Mouse (Mus musculus): ENCODE results near the gene Hoxd10.

The Hoxd10 gene

DNA sequence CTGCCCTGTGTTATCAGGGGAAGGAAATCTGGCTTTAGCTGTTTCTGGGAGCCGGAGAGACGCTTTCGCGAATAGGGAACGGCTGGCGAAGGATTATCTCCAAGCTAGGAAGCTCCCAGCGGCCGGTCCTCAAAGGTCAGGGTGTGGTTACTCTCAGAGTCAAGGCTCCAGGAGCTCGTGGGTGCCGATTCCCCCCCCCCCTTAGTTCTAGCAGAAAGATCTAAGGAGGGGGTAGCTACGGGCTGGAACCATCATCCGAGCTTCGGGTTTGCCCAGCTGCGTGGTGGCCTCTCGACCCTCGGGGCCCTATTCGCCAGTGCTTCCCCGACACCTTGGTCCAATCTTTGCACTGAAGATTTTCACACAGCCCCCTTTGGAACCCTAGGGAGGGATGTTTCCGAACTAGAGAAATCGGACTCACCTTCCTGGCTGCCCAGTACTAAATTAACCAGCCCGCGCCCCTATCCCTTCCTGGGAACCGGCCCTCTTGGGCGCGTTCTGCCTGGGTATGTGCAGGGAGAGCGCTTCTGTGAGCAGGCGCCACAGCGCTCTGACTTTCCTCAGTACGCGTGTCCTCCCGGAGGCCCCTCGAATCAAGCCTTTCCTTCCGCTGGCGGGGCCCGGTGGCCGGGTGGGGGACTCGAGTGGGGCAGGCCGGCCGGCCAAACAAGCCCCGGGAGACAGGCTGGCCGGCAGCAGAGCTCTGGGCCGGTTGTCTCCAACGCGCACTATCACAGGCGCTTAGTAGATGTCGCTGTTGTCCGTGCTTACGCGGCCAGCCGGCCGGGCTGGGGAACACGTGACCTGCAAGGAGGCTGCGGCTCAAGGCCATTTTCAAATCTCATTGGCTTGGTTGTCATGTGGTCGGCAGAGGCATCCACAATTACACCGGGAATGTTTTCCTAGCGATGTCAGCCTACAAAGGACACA, at the start of gene Hoxd10:
Gene Hoxd10 (plus strand): TSS at position 903 of the 930 bp plus-strand sequence.
- peak; percentile 45 for DNase-seq

DNA sequence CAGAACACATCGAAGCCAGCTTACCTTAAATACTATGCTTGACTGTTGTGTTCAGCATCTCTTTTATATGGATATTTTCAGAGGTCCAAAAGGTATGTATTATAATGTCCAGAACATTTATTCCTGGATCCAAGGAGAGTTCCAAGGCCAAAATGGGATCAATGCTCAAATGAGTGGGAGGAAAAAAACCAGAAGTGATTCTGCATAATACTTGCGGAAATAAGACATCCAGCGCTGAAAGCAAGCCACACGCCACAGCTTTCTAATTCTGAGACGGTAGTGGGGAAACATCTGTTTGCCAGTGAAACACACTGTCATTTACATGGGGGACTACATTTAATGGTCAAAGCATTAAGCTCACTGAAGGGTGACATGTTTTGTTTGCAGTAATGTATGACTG, 49.3 kb upstream of the Hoxd10 start:
- DNase-seq: no peak

DNA sequence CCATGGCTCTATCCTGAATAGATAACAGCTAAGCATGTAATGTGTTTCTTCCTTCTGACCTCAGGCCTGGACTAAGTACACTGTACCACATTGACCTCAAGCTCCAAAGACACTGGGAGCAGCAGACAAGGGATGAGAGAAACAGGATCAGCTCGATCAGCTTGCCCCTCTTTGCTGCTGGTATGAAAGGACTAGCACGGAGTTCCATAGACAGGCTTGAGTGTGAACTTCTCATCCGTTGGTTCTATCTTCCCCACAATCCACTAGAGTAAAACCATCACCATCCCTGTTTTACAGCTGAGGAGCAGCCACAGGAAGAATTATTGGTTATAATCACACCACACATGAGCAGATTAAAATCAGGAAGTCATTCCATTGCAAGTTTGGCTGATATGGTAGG, 46.1 kb upstream of the Hoxd10 start:
- no peak for DNase-seq

DNA sequence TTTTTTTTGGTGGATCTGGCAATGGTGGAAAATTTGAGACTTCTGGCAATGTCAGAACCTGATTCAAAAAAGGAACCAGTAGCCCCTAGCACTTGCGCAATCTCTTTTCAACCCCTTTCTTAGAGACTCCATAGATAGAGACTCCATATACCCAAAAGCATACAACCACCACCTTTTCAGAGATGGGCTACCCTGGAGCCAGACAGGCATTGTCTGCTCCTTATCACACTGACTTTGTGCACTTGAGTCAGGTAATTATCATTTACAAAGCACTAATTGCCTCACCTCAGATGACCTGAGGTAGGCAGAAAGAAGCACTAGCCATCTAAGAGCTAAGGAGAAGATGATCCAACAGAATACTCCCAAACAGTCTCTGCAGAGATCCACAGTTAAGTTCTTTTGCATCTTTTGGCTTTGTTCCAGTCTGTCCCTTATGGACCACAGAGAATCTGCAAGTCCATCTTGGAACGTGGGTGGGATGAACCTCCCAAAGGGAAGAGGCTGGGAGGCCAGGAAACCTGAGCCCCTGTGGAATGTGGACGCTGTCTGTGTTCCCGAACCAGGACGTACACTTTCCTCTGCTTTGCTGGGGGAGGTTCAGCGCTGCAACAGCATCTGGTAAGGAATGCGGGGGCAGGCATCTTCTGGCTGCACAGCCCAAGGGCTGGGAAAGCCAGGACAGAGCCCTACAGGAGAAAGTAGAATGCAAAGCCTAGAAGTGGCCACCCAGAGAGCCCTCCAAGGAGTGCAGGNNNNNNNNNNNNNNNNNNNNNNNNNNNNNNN, 44.5 kb upstream of the Hoxd10 start:
- DNase-seq: no peak

DNA sequence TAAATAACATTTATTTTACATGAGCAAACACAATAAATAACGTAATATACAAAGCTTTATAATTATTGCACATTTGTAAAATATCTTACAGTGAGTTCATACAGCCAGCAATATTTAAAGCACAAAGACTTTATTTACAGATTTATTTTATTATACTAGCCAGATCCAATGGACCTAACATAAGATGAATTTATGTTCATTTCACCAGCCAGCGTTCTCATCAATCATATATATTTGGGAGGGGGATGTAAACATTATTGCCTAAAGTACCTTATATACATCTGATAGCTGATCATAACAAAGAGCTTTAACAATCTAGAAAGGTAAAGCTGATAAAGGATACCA, 38.8 kb upstream of the Hoxd10 start:
- no peak for DNase-seq

DNA sequence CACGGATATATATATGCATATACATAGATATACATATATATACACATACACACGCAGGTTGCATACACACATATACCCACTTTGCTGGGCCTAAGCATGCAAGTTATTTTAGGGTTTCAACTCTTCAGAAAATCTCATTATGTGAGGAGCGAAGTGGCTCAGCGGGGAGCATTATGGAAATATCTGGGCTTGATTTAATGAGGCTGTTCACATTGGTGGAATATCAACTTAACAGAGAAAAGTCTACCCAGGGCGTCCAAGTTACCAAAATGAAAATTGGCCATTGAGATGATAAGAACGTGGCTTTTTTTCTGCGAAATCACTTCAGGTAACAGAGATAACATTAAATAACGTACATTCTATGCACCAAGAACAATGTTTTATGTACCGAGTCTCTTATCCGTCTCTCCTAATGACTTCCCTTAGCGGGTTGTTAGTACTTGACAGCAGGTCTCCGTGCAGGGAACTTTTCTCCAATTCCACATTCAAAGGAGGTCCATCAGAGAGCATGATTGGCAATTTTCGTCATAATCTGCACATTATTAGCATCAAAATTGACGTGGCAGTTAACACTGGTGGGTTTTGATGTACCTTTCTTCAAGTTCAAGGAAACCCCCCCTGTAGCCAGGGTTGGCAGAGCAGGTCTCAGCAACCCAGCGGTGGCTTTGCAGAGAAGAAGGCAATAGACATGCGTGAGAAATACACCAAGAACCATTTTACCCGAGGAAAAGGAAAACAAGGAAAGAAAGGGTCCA, 37.8 kb upstream of the Hoxd10 start:
- no peak for DNase-seq

DNA sequence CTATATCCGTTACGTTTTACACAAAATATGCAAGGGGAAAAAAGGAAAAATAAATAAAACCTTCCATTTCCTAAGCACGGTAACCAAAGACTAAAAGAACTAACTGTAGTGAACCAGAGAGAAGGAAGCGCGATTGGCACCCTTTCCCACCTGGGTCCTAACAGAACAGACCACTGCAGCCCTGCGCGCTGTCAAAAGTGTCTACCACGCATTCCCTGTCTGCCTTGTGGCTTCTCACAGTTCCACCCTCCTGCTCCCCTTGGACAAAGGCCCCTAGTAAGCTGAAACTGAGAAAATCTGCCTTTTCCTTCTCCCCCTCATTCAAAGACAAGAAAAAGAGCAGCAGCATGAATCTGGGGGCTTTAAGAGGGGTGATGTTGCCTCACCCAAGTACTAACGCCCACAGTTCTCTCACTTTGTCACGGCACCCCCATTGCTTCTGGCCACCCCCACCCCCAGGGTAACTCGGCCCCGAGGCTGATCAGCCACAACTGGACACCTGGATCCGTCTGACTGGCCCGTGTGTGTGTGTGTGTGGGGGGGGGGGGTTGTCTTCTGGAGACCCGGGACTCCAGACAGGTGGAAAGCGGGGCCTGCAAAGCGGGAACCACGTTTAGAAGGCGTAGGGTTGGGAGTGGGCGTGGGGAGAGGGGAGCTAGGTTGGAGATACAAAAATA, 36.8 kb upstream of the Hoxd10 start:
- DNase-seq: no peak

DNA sequence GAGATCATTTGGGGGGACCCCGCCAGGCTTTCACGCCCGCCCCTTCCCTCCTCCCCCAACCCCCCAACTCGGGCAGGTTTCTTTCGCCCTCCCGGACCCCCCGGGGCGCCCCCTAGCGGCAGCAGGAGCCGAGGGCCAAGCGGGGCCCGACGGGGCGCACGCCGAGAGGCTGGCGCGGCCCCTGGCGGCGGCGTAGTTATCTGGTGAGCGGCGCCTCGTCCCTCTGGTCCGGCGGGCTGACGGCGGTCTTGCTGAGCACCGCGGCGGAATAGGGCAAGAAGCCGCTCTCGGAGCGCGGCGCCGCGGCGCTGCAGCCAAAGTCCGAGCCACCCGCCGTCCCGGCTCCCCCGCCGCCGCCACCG, 36.3 kb upstream of the Hoxd10 start:
- DNase-seq: peak; percentile 34

DNA sequence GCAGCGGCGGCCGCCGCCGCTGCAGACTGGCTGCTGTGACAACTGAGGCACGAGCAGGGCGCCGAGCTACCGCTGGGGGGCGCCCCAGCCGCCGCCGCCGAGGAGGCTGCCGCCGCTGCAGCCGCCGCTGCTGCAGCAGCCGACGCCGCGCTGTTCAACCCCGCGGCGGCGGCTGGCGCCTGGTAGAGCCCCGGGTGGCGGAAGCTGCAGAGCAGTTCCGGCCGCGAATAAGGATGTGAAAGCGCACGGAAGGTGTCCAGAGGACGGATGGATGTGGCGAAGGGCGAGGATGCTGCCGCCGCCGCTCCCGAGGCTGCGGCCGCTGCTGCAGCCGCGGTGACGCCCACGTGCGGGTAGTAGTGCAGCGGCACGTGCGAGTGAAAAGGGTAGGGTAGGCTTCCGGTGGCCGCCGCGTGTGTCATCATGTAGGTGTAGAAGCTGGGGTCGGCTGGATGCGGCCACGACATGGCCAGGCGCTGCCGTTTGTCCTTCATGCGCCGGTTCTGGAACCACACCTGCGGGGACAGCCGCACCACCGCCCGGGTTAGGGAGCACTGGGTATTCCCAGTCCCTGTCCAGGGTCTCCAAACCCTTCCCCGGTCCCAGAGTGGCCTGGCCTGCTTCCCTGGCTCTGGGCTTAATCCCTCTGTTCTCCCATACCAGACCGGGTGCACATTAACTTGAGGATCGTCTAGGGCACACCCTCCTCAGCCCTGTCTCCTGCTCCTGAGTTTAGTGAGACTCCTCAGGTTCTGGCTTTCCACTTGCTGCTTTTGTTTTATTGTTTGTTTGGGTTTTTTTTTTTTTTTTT, 35.7 kb upstream of the Hoxd10 start:
- no peak for DNase-seq

DNA sequence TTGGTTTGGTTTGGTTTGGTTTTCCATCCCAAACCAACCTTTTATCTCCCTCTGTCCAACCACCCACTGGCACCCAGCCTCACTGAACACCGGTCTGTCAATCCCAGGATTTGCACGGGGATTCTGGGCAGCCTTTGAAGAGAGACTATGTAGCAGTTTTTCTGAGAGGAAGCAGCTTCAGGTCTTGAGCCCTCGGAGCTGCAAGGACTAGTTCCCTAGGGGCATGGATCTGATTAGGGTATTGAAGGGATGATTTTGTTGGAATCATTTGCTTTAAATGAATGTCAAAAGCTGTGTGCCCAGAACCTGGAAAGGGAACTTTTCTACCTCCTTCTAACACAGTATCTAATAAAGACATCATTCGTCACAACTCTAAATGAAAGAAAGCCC, 35.1 kb upstream of the Hoxd10 start:
- DNase-seq: no peak

DNA sequence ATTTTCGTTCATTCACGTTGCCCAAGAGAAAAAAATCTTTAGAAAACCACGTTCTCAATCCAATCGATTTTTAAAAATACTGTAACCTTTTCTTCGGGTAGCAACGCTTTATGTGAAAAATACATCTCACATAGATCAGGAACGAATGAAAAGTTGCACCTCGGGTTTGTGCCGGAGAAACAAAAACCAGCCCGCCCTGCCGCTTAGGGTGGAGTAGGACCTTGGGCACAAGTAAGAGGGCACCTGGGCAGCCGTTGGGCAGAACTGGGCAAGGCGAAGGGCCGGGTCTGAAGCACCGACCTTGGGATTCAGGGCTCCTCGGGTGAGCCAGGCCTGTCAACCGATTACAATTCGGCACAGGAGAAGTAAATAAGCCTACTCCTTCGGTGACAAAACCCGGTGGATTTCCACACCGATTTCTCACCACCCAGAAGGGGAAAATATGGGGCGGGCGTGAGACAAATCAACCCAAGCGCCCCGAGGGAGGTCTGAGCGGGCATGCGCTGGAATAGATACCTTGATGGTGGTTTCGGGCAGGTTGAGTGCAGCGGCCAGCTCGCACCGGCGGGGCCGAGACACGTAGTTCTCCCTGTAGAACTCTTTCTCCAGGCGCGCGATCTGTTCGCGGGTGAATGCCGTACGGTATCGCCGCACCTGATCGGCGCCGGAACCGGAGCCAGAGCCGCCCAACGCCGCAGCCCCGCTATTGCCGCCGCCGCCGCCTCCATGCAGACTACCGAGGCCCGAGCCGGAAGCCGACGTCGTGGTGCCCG, 34.3 kb upstream of the Hoxd10 start:
- no peak for DNase-seq

DNA sequence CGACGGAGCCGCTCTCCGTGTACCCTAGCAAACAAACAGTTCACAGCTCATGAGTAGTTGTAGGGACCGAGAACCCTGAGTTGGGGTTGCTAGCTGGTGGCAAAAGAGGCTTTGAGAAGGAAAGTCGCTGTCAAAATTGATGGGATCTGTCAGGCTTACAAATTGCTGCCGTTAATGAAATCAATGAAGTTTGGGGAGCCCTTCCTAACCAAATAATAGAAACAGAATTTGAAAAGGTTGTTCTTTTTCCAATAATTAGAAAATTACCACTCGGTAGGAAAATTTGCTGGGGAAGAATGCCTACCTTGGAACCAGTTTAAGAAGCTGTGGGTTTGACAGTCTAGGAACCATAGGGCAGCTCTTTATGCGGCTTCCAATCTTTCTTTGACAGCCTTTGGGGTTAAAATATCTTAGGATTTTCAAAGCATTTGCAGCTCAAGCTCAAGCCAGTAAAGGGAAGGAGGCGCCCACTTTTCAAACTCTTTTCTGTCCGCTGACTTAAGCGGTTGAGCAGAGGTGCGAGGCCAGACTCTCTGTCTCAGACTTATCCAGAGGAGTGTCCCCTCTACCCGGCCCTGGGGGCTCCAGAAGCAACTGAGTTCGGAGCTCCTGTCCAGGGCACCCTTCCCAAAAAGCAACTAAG, 33.6 kb upstream of the Hoxd10 start:
- no peak for DNase-seq

DNA sequence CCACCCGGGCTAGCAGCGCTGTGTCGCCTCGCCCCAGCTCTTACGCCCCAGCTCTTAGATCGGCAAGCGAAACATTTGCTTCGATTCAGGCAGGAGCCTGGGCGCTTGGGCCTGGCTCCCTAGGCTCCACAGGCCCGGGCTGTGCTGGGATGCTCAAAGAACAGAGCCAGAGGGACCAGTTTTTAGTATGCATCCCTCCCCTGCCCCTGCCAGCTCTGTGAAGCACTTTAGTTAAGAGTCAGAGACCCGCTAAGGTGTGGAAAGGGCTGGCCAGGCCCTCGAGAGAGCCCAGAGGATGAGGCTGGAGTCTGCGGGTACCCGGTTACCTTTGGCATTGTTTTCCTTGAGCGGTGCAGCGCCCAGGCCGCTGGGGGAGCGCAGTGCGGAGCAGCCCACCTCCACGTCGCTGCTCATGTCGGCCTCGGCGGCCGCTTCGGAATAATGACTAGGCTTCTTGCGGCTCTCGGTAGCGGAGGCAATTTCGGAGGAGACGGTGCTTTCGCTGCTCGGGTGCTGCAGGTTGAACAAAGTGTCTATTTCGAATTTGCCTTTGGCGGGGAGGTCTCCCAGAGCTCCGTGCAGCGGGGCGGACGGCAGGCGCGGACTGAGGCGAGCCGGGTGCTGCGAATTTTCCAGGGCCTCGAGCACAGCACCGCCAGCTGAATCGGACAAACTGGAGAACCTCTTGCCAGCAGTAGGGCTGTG, 32.9 kb upstream of the Hoxd10 start:
- no peak for DNase-seq

DNA sequence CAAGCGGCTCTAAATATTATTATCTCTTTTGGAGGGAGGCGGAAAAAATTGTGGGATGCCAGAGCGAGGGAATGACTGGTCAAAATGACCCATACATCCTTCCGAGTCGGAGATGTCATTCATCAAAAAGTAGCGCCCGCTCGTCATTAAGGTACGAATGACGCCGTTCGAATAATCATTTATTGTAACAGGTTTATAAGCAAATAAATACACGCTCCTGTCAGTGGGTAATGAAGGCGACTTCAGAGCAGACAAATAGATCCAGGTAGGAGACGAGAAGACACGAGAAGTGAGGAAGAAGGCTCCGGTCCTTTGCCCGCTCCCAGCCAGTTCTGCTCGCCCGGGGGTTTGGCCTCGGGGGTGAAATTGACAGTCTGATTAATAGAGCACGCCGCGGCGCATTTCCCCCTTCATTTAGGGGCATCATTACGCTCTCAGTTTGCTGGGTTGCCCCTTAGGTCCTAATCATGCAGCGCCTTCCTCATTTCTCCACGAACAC, 32.2 kb upstream of the Hoxd10 start, which contains the start of gene Evx2:
Gene Evx2 (minus strand): TSS at position 51 of the 499 bp plus-strand sequence.
- DNase-seq: no peak

DNA sequence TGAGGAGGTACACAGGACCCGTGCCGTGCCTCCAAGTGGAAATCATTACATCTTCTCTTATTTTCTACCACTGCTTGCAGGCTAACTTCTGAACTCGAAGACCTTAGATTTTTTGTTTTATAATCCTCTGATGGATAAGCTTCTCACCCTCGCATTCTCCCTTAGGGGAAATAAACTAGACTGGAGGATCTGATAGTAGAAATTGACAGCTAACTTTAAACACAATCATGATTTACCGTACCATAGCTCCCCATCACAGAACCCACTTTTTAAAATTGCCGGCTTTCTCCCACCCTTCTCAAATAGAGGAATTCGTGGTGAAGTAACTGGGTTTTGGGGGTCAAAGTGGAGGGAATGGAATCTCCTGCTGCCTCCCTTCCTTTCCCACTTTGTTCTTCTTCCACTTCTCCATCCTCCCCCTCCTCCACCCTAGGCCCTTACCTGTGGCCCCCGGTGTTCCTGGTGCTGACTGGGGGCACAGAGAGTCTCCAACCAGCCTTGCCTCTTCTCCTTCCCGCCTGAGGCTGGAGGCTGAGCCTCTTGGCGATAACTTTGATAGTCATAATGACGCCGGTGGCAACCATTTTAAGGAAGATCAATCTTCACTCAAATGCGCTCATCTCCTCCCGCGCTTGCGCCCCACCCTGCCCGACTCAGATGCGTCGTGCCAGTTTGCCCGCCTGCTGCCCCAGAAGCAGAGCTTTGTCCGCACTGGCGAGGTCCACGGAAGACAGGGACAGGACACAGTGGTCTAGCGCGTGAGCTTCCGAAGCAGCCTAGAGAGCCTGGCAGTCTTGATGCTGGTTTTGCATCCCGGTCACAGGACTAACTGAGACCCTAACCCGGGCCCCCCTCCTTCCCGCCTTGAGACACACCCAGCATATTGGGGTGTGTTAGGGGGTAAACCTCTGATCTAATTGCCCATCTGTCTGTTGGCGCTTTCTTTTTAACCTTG, 31.0 kb upstream of the Hoxd10 start:
- no peak for DNase-seq

DNA sequence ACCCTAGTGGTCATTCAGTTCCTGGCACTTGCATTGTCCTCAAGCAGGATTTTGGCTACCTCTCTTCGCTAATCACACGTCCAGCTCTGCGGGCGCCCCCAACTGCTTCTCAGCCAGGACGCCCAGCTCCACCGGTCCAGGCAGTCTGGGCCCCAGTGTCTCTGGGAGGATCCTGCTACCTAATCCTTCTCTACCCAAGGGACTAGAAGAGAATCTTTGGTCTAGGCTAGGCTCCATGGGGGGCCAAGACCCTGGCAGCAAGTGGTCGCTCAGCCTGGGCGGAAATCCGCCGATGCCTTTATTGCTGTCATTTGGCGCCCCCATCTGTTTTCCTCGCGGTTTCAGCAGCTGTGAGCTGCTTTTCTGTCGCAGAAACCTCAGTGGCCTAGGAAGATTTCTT, 30.0 kb upstream of the Hoxd10 start:
- DNase-seq: peak; percentile 62

DNA sequence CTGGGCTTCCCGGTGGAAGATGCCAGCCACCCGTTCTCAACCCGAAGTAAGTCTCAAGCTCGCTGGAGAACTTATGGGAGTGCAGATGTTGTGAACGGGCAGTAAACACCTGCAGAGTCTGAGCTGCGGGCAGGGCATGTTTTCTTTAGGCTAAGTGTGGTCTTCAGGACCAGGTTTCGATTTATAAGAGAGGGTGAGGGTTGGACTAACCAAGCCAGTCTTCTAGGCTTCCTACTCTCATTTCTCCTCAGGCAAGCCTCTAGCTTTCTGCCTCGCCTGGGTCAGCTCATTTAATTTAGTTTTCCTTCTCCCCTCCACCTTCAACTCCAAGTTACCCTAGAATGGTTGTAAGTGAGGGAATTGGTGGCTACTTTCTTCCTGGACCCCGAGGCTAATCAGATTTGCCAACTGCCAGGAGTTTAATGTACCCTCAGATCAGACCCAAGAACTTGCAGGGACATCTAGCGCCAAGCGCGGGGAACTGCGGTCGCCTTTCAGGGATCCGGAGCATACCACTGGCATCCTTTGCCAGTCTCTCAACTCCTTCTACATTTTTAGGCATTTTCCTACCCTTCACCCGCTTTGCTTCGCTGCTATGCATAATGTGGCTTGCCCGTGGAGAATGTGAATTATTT, 28.3 kb upstream of the Hoxd10 start:
- peak; percentile 71 for DNase-seq

DNA sequence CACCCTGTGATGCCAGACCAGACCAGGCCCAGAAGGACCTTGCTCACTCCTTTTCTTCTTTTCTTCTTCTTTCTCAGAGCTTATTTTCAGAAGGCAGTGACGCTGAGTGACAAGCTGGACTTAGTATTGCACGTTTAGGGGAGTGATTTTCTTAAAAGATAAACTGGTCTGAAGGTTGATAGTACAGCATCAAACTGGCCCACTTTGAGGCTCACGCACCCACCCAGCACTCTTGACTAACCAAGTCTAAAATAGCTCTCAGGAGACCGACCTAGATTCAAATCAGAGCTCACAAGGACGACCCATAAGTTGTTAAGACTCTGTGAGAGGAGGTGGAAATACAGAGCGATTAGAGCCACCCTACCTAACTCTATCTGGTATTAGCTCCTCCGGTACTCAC, 25.3 kb upstream of the Hoxd10 start:
- DNase-seq: no peak

Data from lung, postnatal 10 days (tissue).